Mouse (Mus musculus) liver, adult 2 months (tissue): ENCODE results near the gene Igsf9.

Source experiments
- CTCF ChIP-seq: fragments of 200-500 bp; IDR thresholded peaks from 2 replicates; pipeline ENCODE4 v1.5.1; 2011; ENCODE audit warnings: low read depth, low read length, control low read depth
- POLR2A ChIP-seq: fragments of 200-500 bp; IDR thresholded peaks from 2 replicates; pipeline ENCODE4 v1.6.1; 2011; ENCODE audit warnings: low read length, control low read depth; ENCODE audit not compliant: insufficient read depth; ENCODE audit errors: extremely low read depth

- TF ChIP-seq CTCF: no peak
- no peak for TF ChIP-seq POLR2A
These were observed 39.6 kb upstream of the Igsf9 start for GRCm38 (mm10) chr1:172441935-172442445.
